Mouse (Mus musculus) layer of hippocampus, adult 9-10 months (tissue): Measurements from ENCODE around the gene Fn3k.

Experiments
- DNase-seq: peaks from one replicate; pipeline ENCODE4 v3.0.0; 2022; ENCODE audit warnings: low spot score

The Fn3k gene

GRCm38 (mm10) chr11:121451753-121452635, 17.3 kb downstream of the Fn3k start, which contains the start of gene Tbcd:
Tbcd (plus strand) TSS chr11:121451949.
- DNase-seq = peak; percentile 96

- no peak for DNase-seq
These were observed 23.2 kb downstream of the Fn3k start for GRCm38 (mm10) chr11:121457874-121458273.

- no peak for DNase-seq
These were observed 32.7 kb downstream of the Fn3k start for GRCm38 (mm10) chr11:121467408-121467807.

GRCm38 (mm10) chr11:121474831-121475230, 40.1 kb downstream of the Fn3k start:
- no peak for DNase-seq

- peak; percentile 38 for DNase-seq
These were observed 41.1 kb downstream of the Fn3k start for GRCm38 (mm10) chr11:121475699-121476415.

- no peak for DNase-seq
These were observed 44.9 kb downstream of the Fn3k start for GRCm38 (mm10) chr11:121479476-121480203.

- DNase-seq = no peak
These were observed 46.4 kb downstream of the Fn3k start for GRCm38 (mm10) chr11:121481129-121481528.

GRCm38 (mm10) chr11:121485882-121486281, 51.2 kb downstream of the Fn3k start:
- no peak for DNase-seq

GRCm38 (mm10) chr11:121490651-121491050, 55.9 kb downstream of the Fn3k start:
- no peak for DNase-seq
